Comparison of ENCODE assay signal across 8 mouse cellular contexts in the genomic region with DNA sequence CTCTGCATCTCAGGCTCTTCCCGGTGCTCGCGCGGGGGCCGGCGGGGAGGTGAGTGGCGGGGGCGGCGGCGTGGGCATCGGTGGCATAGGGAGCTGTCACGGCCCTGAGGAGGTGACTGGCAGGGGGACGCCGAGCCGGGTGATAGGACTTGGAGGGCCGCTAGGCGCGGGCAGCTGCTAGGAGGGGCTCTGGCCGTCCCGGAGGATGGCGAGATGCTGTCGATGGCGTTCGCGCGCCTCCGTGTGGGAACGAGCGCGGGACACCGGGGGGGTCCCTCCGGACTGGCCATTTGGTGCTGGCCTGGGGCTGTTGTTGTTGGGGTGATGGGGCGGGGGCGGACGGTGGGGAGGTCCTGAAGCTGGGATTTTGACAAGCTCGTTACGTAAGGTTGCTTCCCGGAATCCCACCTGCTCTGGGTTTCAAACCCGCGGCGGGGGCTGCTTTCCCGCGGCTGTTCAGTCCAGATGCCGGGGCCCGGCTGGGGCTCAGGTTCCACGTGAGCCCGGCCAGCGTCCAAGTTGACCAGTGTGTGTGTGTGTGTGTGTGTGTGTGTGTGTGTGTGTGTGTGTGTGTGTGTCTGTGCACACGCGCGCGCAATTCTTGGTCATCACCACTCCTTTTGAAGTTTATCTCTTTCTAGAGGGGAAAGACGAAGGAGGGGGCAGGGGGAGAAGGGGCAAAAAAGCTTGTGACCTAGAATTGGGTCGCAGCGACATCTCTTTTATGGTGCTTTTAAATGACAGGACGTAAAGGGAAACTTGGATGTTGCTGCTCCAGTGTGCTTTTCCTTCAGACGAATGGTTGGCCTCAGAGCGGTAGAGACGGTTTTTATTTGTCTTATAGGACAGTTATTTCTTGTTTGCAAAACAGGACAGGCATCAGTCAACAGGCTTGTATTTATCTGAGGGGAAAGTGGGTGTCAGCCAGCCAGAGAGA. TPM values are rescaled to one million over a fixed set of nuclear protein-coding genes. Genes with fewer than 3 reads are reported as not detected.
DNase-seq lines count a peak whose midpoint lies in the region; ATAC-seq and TF ChIP-seq lines count a peak whose summit lies in the region.

No protein-coding gene starts in this region.

- peaks cover 5% of the 10 kb centered on the region; the same call in 1 of the 2 replicates for H3K4me1 ChIP-seq in neural tube, embryonic 11.5 days (ENCODE audit: control insufficient read depth, insufficient read depth, low read length)
- 0 out of 2 replicates have a peak, but pooled peaks cover 2% of the 10 kb centered on the region for H3K4me1 ChIP-seq in limb, embryonic 11.5 days (ENCODE audit: control insufficient read depth, insufficient read depth, low read length)
- peaks cover 13% of the 10 kb centered on the region for H3K4me1 ChIP-seq in midbrain, embryonic 15.5 days
- no peaks in the 10 kb centered on the region for H3K4me1 ChIP-seq in stomach, postnatal 0 days (replicated peaks; ENCODE audit: control insufficient read depth, insufficient read depth)

- TF ChIP-seq CTCF in gastrocnemius, adult 2 months (IDR thresholded peaks at IDR 0.05) = peak; percentile 23; the same call in 1 of the 2 replicates
- TF ChIP-seq CTCF in stomach, postnatal 0 days (IDR thresholded peaks at IDR 0.05; ENCODE audit: low read depth) = peak; percentile 56

- no peaks in the 10 kb centered on the region for H3K9me3 ChIP-seq in neural tube, embryonic 11.5 days (ENCODE audit: control insufficient read depth, low read length)
- H3K9me3 ChIP-seq in limb, embryonic 11.5 days (ENCODE audit: control insufficient read depth, low read length) = no peaks in the 10 kb centered on the region
- no peaks in the 10 kb centered on the region for H3K9me3 ChIP-seq in midbrain, embryonic 15.5 days
- H3K9me3 ChIP-seq in stomach, postnatal 0 days (ENCODE audit: control insufficient read depth, low read length) = no peaks in the 10 kb centered on the region

- ATAC-seq in neural tube, embryonic 11.5 days (ENCODE audit: insufficient read depth, low FRiP score, low TSS enrichment) = peak; percentile 81
- peak; percentile 65 for ATAC-seq in limb, embryonic 11.5 days (ENCODE audit: insufficient number of reproducible peaks, low FRiP score, low TSS enrichment, low read depth)
- ATAC-seq in midbrain, embryonic 15.5 days (replicated peaks) = peak; percentile 84
- ATAC-seq in stomach, postnatal 0 days (ENCODE audit: low FRiP score, low TSS enrichment) = peak; percentile 53

- TF ChIP-seq EP300 in stomach, postnatal 0 days (optimal IDR thresholded peaks at IDR 0.05) = no peak

- peak overlapping the region; percentile 90 for H3K4me3 ChIP-seq in neural tube, embryonic 11.5 days (ENCODE audit: low read depth, low read length)
- peak overlapping the region; percentile 98 for H3K4me3 ChIP-seq in gastrocnemius, adult 2 months
- H3K4me3 ChIP-seq in limb, embryonic 11.5 days (ENCODE audit: low read depth, low read length) = peak overlapping the region; percentile 76
- peak overlapping the region; percentile 95 for H3K4me3 ChIP-seq in midbrain, embryonic 15.5 days
- peak overlapping the region; percentile 94 for H3K4me3 ChIP-seq in stomach, postnatal 0 days (ENCODE audit: low read depth, low read length)

- intact Hi-C loops in gastrocnemius, adult 2 months (cut with DNase I) = loop anchor here (5.0 kb wide), 1 partner anchor 75 kb away; a partner anchor contains a TSS

- H3K27ac ChIP-seq in neural tube, embryonic 11.5 days (ENCODE audit: low read depth, low read length) = peak overlapping the region; percentile 95
- H3K27ac ChIP-seq in gastrocnemius, adult 2 months = peak overlapping the region; percentile 88
- H3K27ac ChIP-seq in limb, embryonic 11.5 days (replicated peaks; ENCODE audit: low read depth, low read length) = peak overlapping the region; percentile 73; the same call in 1 of the 2 replicates
- H3K27ac ChIP-seq in midbrain, embryonic 15.5 days = peak overlapping the region; percentile 99
- H3K27ac ChIP-seq in stomach, postnatal 0 days (replicated peaks) = peak overlapping the region; percentile 89

- peak overlapping the region; percentile 65 for H3K4me2 ChIP-seq in neural tube, embryonic 11.5 days (ENCODE audit: low read depth)
- H3K4me2 ChIP-seq in limb, embryonic 11.5 days (ENCODE audit: low read depth, severe bottlenecking) = peak overlapping the region; percentile 66
- peak overlapping the region; percentile 62 for H3K4me2 ChIP-seq in midbrain, embryonic 15.5 days
- H3K4me2 ChIP-seq in stomach, postnatal 0 days (replicated peaks; ENCODE audit: low read depth) = peak overlapping the region; percentile 78

- H3K36me3 ChIP-seq in neural tube, embryonic 11.5 days (ENCODE audit: control insufficient read depth, insufficient read depth, low read length) = no peaks in the 10 kb centered on the region
- H3K36me3 ChIP-seq in limb, embryonic 11.5 days (ENCODE audit: control insufficient read depth, insufficient read depth, low read length) = no peaks in the 10 kb centered on the region
- no peaks in the 10 kb centered on the region for H3K36me3 ChIP-seq in midbrain, embryonic 15.5 days (replicated peaks)
- no peaks in the 10 kb centered on the region for H3K36me3 ChIP-seq in stomach, postnatal 0 days (ENCODE audit: control insufficient read depth, insufficient read depth, low read length)

- H3K27me3 ChIP-seq in neural tube, embryonic 11.5 days (ENCODE audit: control insufficient read depth, insufficient read depth, low read length) = no peaks in the 10 kb centered on the region
- H3K27me3 ChIP-seq in limb, embryonic 11.5 days (ENCODE audit: control insufficient read depth, insufficient read depth, low read length) = no peaks in the 10 kb centered on the region
- H3K27me3 ChIP-seq in midbrain, embryonic 15.5 days (replicated peaks) = no peaks in the 10 kb centered on the region
- H3K27me3 ChIP-seq in stomach, postnatal 0 days (ENCODE audit: control insufficient read depth, insufficient read depth, low read length) = no peaks in the 10 kb centered on the region

- WGBS in neural tube, embryonic 11.5 days = under 1% methylated on average over 57 of the region's 59 CpGs
- WGBS in limb, embryonic 11.5 days = 1% methylated on average over 40 of the region's 59 CpGs
- under 1% methylated on average over 57 of the region's 59 CpGs for WGBS in midbrain, embryonic 15.5 days
- WGBS in stomach, postnatal 0 days = 2% methylated on average over 49 of the region's 59 CpGs

- peak; percentile 61 for DNase-seq in neural tube, embryonic 11.5 days (ENCODE audit: low spot score)
- no peak for DNase-seq in neural tube, embryonic 10.5 days (ENCODE audit: extremely low spot score, low spot score)
- DNase-seq in cerebellum, adult 9-10 months = peak; percentile 71
- DNase-seq in gastrocnemius, adult 2 months = peak; percentile 74
- DNase-seq in kidney, adult 11 months = peak; percentile 45
- DNase-seq in limb, embryonic 11.5 days (ENCODE audit: low spot score) = peak; percentile 67
- DNase-seq in stomach, postnatal 0 days (ENCODE audit: low spot score) = peak; percentile 53

- peak overlapping the region; percentile 76 for H3K9ac ChIP-seq in neural tube, embryonic 11.5 days (ENCODE audit: low read length)
- H3K9ac ChIP-seq in limb, embryonic 11.5 days (ENCODE audit: low read length) = peak overlapping the region; percentile 51
- H3K9ac ChIP-seq in midbrain, embryonic 15.5 days = peak overlapping the region; percentile 87
- H3K9ac ChIP-seq in stomach, postnatal 0 days (ENCODE audit: low read length) = peak overlapping the region; percentile 69

RNA-seq across cellular contexts. Expression of a gene that starts 0.7 kb away (rescaled TPM):
- polyA plus RNA-seq in neural tube, embryonic 11.5 days (2014; fragmentation: Nextera tagmentation; extraction: Ambion mirVana) = 10.1 and 10.8 TPM in 2 replicates
- total RNA-seq in gastrocnemius, adult 2 months (2021) = 1 to 10 TPM; 2.7 to 3.8 TPM
- polyA plus RNA-seq in limb, embryonic 11.5 days (2014; fragmentation: Nextera tagmentation; extraction: Ambion mirVana) = 6.3 and 8.2 TPM in 2 replicates
- polyA plus RNA-seq in midbrain, embryonic 15.5 days (2015; fragmentation: Nextera tagmentation; extraction: Ambion mirVana) = 10.9 and 12.0 TPM in 2 replicates
- 2.9 and 4.0 TPM in 2 replicates for polyA plus RNA-seq in stomach, postnatal 0 days (2015; fragmentation: Nextera tagmentation; extraction: Ambion mirVana)
